Mouse (Mus musculus): ENCODE results near the gene Rbms1. TPM values are rescaled to one million over a fixed set of nuclear protein-coding genes. Genes with fewer than 3 reads are reported as not detected.

The Rbms1 gene
- total RNA-seq, 1 experiment from 2014 or later: 19.8 TPM

DNA sequence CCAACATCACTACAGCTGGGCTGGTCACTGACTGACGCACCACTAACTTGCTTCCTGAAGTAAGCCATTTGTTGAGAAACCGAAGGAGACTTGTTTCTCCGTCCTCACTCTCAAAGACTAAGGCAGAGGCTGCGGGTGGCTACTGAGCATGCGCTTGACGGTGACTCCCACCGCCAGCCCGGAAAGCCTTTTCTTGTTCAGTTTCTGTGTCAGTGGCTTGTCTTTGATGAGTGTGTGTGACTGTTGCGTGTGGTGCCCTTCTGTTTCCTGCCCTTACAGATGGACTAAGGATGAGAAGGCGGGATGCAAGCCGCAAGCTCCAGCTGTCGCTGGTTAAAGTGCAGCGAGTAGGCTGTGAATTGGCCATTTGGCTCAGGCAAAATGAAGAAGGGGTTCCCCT lies 245.6 kb downstream of the Rbms1 start:
- peak; percentile 34 to 63; a peak in 3 of 4 replicates for ATAC-seq (replicated peaks in 1 of 2; ENCODE audit: insufficient read depth in 1 of 2, low FRiP score in 2 of 2, low TSS enrichment in 1 of 2, low read depth in 1 of 2, poor library complexity in 2 of 2, severe bottlenecking in 2 of 2)

DNA sequence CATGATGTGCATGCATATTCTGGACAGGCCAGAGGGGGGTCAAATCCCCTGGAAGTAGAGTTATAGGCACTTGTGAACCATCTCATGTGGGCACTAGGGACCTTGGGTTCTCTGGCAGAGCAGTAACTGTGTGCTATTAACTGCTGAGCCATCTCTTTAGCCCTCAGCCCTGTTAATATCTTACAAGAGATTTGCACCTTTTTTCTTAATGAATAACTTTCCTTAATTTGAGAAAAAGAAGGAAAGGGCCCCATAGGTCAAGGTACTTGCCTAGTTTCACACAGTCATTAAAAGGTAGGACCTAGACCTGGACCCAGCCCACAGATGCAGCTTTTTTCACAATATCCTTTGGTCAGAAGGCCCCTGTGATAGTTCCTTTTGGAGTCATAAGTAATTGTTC lies 246.4 kb downstream of the Rbms1 start:
- ATAC-seq (replicated peaks in 1 of 2; ENCODE audit: insufficient read depth in 1 of 2, low FRiP score in 2 of 2, low TSS enrichment in 1 of 2, low read depth in 1 of 2, poor library complexity in 2 of 2, severe bottlenecking in 2 of 2): no peak

DNA sequence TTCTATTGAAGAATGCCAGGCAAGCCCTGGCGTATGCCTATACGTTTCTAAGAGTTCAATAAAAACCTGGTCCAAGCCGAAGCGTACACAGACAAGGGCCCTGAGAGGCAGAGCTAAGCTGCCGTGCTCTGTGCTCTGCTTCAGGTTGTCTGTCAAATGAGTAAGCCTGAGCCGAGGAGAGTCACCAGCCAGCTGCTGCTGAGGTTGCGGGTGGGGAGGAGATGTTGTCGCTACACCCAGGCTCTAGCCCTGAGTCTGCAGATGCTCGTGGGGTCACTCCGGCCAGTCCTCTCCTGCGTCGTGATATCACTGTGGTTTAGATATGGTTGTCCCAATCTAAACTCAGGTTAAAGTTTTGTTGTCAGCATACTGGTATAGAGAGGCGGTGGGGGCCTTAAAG lies 247.2 kb downstream of the Rbms1 start:
- no peak for ATAC-seq (replicated peaks in 1 of 2; ENCODE audit: insufficient read depth in 1 of 2, low FRiP score in 2 of 2, low TSS enrichment in 1 of 2, low read depth in 1 of 2, poor library complexity in 2 of 2, severe bottlenecking in 2 of 2)

DNA sequence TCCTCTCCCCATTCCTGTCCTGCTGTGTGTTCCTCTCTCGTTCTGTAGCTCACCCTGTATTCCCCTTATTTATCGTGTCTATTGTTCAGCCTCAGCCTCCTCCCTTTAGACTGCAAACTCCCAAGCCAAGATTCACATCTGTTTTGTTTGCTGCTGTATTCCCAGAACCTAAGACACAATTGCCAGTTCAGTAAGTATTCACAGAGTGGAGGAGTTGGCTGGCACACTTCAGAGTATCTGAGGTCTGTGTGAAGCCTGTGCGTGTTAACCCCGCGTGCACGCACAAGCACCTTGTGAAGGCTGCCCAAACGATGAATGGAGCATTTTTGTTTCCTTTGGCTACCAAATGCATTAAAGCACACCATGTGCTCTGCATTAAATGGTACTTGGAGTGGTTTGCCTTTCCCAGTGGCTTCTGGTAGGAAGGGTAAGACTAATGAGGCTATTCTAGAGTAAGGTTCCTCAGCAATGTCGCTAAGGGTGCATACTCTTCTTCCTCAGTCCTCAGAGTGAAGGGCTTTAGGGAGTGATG lies 248.0 kb downstream of the Rbms1 start:
- no peak for ATAC-seq (replicated peaks in 1 of 2; ENCODE audit: insufficient read depth in 1 of 2, low FRiP score in 2 of 2, low TSS enrichment in 1 of 2, low read depth in 1 of 2, poor library complexity in 2 of 2, severe bottlenecking in 2 of 2)

DNA sequence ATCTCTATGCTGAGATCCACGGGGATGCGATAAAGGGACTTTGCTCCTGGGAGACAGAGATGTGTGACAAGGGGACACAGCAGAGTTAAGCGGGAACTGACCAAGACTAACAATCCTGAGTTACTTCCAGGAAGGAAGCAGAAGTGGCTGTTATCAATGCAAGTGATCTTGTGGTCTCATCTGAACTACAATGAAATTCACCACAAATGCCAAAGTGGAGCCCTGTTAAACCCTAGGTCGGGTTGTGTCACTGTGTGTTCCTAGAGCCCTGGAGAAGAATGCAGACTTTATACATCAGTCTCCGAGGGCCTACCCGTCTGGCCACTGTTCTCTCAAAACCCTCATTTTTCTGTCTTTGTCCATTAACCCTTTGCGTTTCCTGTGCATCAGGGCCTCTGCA lies 248.5 kb downstream of the Rbms1 start:
- ATAC-seq (replicated peaks in 1 of 2; ENCODE audit: insufficient read depth in 1 of 2, low FRiP score in 2 of 2, low TSS enrichment in 1 of 2, low read depth in 1 of 2, poor library complexity in 2 of 2, severe bottlenecking in 2 of 2): no peak

DNA sequence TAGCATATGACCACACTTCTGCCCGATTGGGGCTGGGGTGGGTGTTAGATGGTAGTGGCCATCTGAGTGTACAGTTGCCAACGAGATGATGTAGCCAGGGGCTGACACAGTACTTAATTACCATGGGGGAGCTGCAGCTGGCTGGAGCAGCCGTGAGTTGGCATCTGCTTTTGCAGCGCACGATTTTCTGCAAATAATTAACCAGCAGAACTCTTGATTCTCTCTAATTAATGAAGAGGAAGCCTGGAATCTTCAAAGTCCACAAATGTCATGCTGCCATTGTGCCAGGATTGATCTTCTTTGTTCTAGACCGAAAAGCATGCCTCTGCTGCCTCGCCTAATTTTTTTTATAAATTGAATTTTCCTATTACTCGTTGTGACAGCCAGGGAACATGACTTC lies 249.1 kb downstream of the Rbms1 start:
- ATAC-seq (replicated peaks in 1 of 2; ENCODE audit: insufficient read depth in 1 of 2, low FRiP score in 2 of 2, low TSS enrichment in 1 of 2, low read depth in 1 of 2, poor library complexity in 2 of 2, severe bottlenecking in 2 of 2): no peak

DNA sequence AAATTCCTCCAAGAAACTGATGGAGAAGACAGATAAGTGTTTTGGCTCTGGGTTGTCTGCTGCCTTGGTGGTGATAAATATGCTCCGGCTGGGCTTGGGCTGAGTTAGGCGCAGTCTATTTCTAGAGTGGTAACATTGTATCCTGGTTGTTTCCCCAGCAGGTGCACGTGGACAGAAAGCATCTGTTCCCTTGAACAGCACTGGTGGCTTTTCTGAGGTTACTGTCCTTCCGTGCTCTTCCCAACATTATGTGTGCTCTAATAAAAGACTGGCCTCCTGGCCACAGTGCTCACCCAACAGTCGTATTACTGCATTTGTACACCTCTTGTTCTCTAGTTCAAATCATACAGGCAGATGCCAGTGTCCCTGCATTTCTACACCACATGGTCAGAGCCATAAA lies 250.1 kb downstream of the Rbms1 start:
- no peak for ATAC-seq (replicated peaks in 1 of 2; ENCODE audit: insufficient read depth in 1 of 2, low FRiP score in 2 of 2, low TSS enrichment in 1 of 2, low read depth in 1 of 2, poor library complexity in 2 of 2, severe bottlenecking in 2 of 2)

DNA sequence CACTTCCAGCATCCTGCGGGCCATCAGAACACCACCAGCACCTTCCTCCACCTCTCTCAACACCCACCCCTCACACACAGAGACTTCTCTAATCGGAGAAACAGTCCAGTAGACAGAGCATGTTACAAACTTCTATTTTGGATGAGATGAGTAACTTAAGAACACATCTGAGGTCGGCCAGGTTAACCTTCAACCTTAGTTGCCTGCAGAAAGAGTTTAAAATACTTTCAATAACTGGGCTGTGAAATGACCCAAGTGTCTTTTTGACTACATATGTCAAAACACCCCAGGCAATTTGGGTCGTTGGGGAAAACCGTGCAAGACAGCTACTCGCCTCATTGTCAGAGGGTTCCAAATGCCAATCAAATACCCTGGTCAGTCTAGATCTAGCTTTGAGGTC lies 250.5 kb downstream of the Rbms1 start:
- no peak for ATAC-seq (replicated peaks in 1 of 2; ENCODE audit: insufficient read depth in 1 of 2, low FRiP score in 2 of 2, low TSS enrichment in 1 of 2, low read depth in 1 of 2, poor library complexity in 2 of 2, severe bottlenecking in 2 of 2)

DNA sequence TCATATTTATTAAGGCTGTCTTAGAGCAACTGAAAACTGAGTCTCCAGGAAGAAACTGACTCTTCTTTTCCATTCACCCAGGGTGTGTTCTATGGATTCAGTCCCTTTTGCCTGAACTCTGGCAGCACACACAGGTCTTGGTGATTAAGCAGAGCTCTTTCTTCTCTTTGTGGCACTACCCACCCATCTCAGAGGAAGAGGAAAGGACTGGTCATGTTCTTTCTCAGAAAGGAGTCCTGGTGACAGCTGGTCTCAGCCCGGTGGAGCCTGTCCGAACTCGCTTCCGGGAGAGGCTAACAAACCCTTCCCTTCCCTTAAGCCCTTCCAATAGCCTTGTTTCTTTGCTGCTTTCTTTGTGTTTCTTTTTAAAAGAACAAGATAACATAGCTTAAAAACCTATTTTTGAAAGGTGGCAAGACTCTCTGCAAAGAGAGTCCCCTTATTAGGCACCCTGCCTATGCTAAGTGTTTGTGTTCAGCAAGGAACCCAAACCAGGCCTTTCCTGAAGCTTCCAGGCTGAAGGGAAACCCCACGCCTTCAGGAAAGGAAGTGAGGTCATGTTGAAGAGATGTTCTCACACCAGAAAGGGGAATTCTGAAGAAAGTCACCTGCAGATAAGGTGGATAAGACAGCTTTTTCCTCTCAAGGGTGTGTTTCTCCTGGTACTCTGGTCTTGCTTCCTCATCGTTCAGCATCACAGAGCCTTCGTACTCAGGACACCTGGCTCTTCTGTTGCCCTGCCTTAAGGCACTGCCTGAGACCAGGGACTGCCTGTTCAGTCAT lies 251.7 kb downstream of the Rbms1 start:
- ATAC-seq (replicated peaks in 1 of 2; ENCODE audit: insufficient read depth in 1 of 2, low FRiP score in 2 of 2, low TSS enrichment in 1 of 2, low read depth in 1 of 2, poor library complexity in 2 of 2, severe bottlenecking in 2 of 2): no peak

DNA sequence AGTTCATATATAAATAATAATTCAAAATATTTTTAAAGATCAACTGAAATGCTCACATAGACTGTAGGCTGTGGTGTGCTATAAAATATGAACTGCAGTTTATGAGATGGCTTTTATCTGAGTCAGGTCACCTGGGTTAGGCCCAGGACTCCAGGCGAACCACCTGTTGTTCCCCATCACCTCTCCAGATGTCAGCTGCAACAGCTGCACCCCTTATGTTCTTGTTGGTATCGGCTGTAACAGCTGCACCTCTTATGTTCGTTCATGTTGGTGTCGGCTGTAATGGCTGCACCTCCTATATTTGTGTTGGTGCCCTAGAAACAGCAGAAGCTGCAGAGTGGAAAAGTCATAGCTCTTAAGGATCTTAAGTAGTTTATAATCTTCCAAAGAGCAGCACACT lies 252.7 kb downstream of the Rbms1 start:
- no peak for ATAC-seq (replicated peaks in 1 of 2; ENCODE audit: insufficient read depth in 1 of 2, low FRiP score in 2 of 2, low TSS enrichment in 1 of 2, low read depth in 1 of 2, poor library complexity in 2 of 2, severe bottlenecking in 2 of 2)

DNA sequence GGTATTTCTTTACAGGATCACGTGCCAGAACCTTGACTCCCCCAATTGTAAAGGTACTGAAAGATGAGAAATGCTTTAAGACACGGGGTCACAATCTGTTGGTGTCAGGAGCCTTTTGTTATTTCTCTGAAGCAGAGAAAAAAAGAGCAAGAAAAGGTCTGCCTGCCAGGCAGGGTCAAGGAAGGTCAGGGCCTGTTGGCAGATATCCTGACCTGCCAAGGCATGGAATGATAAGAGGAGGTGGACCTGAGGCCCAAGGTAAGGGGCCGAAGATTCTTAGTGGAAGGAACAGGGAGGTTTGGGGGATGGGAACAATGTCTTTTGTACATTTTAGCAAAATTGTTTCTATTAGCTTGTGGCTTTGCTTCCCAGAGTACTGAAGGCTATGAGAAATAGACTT lies 254.3 kb downstream of the Rbms1 start:
- no peak for ATAC-seq (replicated peaks in 1 of 2; ENCODE audit: insufficient read depth in 1 of 2, low FRiP score in 2 of 2, low TSS enrichment in 1 of 2, low read depth in 1 of 2, poor library complexity in 2 of 2, severe bottlenecking in 2 of 2)

DNA sequence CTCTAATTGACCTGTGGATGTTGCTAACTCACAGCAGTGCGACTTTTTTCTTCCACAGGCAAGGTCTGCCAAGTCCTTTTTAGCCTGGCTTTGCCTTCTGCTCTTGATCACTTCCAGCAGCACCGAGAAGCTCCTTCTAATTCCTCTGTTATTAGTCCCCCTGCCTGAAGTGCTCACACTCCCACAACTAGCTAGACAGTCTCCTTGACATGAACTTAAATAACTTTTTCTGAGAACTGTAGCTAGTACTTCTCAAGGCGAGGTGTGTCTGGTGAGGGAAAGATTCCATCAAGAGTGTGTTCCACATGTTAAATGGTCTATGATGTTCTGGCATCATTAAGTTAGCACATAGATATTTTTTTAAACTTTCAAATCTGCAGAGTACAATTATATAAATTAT lies 256.1 kb downstream of the Rbms1 start:
- ATAC-seq (replicated peaks in 1 of 2; ENCODE audit: insufficient read depth in 1 of 2, low FRiP score in 2 of 2, low TSS enrichment in 1 of 2, low read depth in 1 of 2, poor library complexity in 2 of 2, severe bottlenecking in 2 of 2): no peak

DNA sequence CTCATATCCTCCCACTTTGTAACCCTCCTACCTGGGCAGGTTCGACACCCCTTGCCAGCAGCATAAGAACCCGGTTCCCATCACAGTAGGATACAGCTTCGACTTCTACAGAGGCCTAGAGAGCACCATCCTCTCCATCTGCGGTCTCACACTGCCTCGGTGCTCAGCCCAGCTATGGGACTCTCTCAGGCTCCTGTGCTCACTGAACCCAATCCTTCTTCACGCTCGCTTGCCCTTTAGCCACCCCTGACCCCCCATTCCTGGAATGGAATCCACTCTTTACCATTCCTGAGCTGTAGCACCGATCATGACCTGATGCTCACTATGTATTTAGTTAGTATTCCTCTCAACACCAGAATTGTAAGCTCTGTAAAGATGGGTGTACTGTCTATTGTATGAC lies 257.6 kb downstream of the Rbms1 start:
- no peak for ATAC-seq (replicated peaks in 1 of 2; ENCODE audit: insufficient read depth in 1 of 2, low FRiP score in 2 of 2, low TSS enrichment in 1 of 2, low read depth in 1 of 2, poor library complexity in 2 of 2, severe bottlenecking in 2 of 2)

DNA sequence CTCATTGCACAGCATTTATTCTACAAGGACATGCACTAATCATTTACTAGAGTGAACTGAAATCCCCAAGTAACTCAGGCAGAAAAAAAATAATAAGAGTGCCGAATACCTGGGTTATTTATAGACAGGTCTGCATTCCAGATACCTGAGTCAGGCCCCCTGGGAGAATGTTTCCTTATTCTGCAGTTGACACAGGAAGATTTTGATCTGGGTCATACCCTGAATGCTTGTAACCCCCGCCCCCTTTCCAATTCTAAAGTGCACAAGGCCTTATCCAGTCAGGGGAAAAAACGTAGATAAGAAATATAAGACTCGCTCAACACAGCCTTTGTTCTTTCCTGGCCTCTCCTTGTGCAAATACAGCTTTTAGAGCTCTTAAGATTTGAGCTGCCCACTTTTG lies 259.7 kb downstream of the Rbms1 start:
- no peak for ATAC-seq (replicated peaks in 1 of 2; ENCODE audit: insufficient read depth in 1 of 2, low FRiP score in 2 of 2, low TSS enrichment in 1 of 2, low read depth in 1 of 2, poor library complexity in 2 of 2, severe bottlenecking in 2 of 2)

DNA sequence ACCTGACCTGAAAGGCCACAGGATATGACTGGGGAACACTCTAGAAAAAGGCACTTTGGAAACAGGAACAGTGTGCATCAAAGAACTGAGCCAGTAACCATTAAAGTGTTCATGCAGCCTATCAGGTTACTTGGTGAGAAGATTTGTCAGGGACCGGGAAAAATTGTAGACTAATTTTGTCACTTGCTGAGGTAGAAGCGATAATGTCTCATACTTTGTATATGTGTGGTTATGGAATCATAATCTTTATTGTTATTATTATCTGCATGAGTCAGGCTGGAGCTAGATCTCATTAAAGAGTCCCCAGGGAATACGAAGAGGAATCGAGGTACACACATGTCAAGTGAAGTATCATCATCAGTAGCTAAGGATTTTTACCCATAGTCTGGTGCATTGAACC lies 262.0 kb downstream of the Rbms1 start:
- no peak for ATAC-seq (replicated peaks in 1 of 2; ENCODE audit: insufficient read depth in 1 of 2, low FRiP score in 2 of 2, low TSS enrichment in 1 of 2, low read depth in 1 of 2, poor library complexity in 2 of 2, severe bottlenecking in 2 of 2)

Other genes with a start within 250 kb of the Rbms1 start
- not detected in 2 replicates for gene Itgb6, start 240.5 kb downstream of the Rbms1 start, total RNA-seq (2017)

All from hematopoietic stem cell, adult 5-6 weeks (primary cell).